Mouse (Mus musculus): ENCODE measurements around the gene Frmpd1.

DNA sequence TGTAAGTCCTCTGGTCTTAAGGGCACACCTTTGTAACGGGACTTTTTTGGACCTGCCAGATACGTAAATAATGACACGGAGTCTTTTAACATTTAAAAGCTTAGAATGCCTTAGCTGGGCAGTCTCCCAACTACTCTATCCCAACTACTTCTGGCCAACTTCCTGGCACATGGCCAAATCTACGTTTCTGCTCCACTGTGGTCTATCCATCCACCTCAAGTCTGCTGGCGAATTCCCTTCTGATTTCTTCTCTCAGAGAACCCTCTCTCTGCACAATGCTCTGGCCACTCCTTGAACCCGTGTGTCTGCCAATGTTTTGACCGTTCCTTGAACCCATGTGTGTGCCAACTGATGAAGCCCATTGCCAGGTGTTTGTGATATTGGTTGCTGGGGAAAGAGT is 146.5 kb downstream of the Frmpd1 start:
- no peak for TF ChIP-seq POLR2A (IDR thresholded peaks at IDR 0.05; ENCODE audit: borderline replicate concordance, extremely low read depth, low read depth, low read length)
- TF ChIP-seq CTCF (IDR thresholded peaks at IDR 0.05; ENCODE audit: insufficient read depth, low read length) = no peak
